ENCODE assay signal across 11 mouse cellular contexts in the genomic region with DNA sequence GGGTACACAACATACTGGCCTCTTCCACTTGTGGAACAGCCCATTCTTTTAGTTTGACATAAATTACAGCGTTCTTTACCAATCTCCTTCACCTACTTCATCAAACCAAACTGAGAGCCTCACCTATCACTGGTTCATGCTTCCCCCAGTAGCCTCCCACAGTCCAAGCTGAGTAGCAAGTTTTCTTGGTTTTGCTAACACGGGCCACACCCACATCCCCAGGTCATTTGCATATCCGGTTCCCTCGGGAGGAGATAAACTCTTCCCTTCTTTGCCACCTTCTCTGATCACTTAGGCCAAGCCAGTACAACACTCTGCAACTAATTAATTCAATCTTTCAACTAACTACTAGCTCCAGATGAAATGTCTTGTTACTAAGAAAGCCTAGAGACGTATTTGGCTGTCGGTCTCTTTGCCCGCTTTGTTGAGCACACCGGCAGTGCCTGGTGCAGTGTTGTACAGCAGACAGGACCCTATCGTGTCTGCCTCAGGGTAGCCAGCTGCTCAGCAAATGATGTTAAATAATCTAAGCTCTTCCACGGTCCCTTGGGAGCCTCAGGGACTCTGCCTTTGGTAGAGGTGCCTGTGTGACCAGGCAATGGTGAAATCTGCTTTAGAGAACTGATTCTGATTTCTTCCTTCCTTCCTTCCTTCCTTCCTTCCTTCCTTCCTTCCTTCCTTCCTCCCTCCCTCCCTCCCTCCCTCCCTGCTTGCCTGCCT. TPM values are rescaled to one million over a fixed set of nuclear protein-coding genes. Genes with fewer than 3 reads are reported as not detected.
DNase-seq lines count a peak whose midpoint lies in the region; ATAC-seq lines count a peak whose summit lies in the region.
"Had no signal": no experiment of that assay in that cellular context is flagged by ENCODE, and none has a peak within 500 bp of the region (broad histone marks: within the 10 kb centered on the region; RNA-seq: fewer than 3 reads in every experiment).

No protein-coding gene starts in this region.

- H3K4me3 ChIP-seq in hindbrain, embryonic 12.5 days = no peak overlapping the region
- no peak overlapping the region for H3K4me3 ChIP-seq in hindbrain, embryonic 16.5 days (ENCODE audit: low read length)
- no peak overlapping the region for H3K4me3 ChIP-seq in midbrain, embryonic 14.5 days (replicated peaks; ENCODE audit: low read depth, low read length)
- no peak overlapping the region for H3K4me3 ChIP-seq in midbrain, embryonic 11.5 days (ENCODE audit: low read depth, low read length)
- peak overlapping the region; percentile 35 for H3K4me3 ChIP-seq in embryonic facial prominence, embryonic 10.5 days
- H3K4me3 ChIP-seq in stomach, embryonic 16.5 days (replicated peaks; ENCODE audit: low read length) = peak overlapping the region; percentile 23
- H3K4me3 ChIP-seq: limb, embryonic 13.5 days had no signal

- 0 out of 2 replicates have a peak overlapping the region, but pooled peaks have one; percentile 8 for H3K4me2 ChIP-seq in hindbrain, embryonic 12.5 days (replicated peaks)
- no peak overlapping the region for H3K4me2 ChIP-seq in hindbrain, embryonic 16.5 days (ENCODE audit: low read length)
- H3K4me2 ChIP-seq in midbrain, embryonic 14.5 days (ENCODE audit: low read length) = no peak overlapping the region
- H3K4me2 ChIP-seq in midbrain, embryonic 11.5 days = no peak overlapping the region
- H3K4me2 ChIP-seq in stomach, embryonic 16.5 days (ENCODE audit: low read depth, low read length) = peak overlapping the region; percentile 27
- H3K4me2 ChIP-seq: limb, embryonic 13.5 days had no signal

- 26% methylated on average over 10 of the region's 10 CpGs for WGBS in hindbrain, embryonic 12.5 days
- WGBS in hindbrain, embryonic 16.5 days = 39% methylated on average over 10 of the region's 10 CpGs
- WGBS in midbrain, embryonic 14.5 days = 28% methylated on average over 10 of the region's 10 CpGs
- 38% methylated on average over 10 of the region's 10 CpGs for WGBS in midbrain, embryonic 11.5 days
- WGBS in embryonic facial prominence, embryonic 10.5 days = 32% methylated on average over 10 of the region's 10 CpGs
- WGBS in stomach, embryonic 16.5 days = 33% methylated on average over 10 of the region's 10 CpGs

- no peaks in the 10 kb centered on the region for H3K9me3 ChIP-seq in hindbrain, embryonic 12.5 days (replicated peaks)
- no peaks in the 10 kb centered on the region for H3K9me3 ChIP-seq in hindbrain, embryonic 16.5 days (ENCODE audit: control insufficient read depth, low read length)
- H3K9me3 ChIP-seq in midbrain, embryonic 14.5 days (ENCODE audit: control insufficient read depth, low read length) = no peaks in the 10 kb centered on the region
- no peaks in the 10 kb centered on the region for H3K9me3 ChIP-seq in midbrain, embryonic 11.5 days (ENCODE audit: control insufficient read depth, low read length)
- no peaks in the 10 kb centered on the region for H3K9me3 ChIP-seq in embryonic facial prominence, embryonic 10.5 days
- no peaks in the 10 kb centered on the region for H3K9me3 ChIP-seq in stomach, embryonic 16.5 days (replicated peaks; ENCODE audit: control insufficient read depth, low read length)
- H3K9me3 ChIP-seq: limb, embryonic 13.5 days had no signal

- peak; percentile 77 for DNase-seq in midbrain, embryonic 14.5 days
- DNase-seq in midbrain, embryonic 11.5 days (ENCODE audit: low spot score, missing footprints) = no peak
- no peak for DNase-seq in embryonic facial prominence, embryonic 10.5 days (ENCODE audit: low spot score)
- DNase-seq in left cerebral cortex, postnatal 14 days (ENCODE audit: low spot score in 2 of 2) = no peak
- DNase-seq: cerebellum, postnatal 25 days; thymus, postnatal 4 days had no signal

- H3K36me3 ChIP-seq in hindbrain, embryonic 12.5 days = peaks cover 9% of the 10 kb centered on the region
- H3K36me3 ChIP-seq in hindbrain, embryonic 16.5 days (ENCODE audit: control insufficient read depth, insufficient read depth, low read length) = no peaks in the 10 kb centered on the region
- peaks cover 27% of the 10 kb centered on the region for H3K36me3 ChIP-seq in midbrain, embryonic 14.5 days (ENCODE audit: control insufficient read depth, insufficient read depth, low read length)
- H3K36me3 ChIP-seq in midbrain, embryonic 11.5 days (ENCODE audit: control insufficient read depth, insufficient read depth, low read length) = no peaks in the 10 kb centered on the region
- H3K36me3 ChIP-seq in embryonic facial prominence, embryonic 10.5 days (replicated peaks) = no peaks in the 10 kb centered on the region
- no peaks in the 10 kb centered on the region for H3K36me3 ChIP-seq in stomach, embryonic 16.5 days (ENCODE audit: control insufficient read depth, insufficient read depth, low read length)
- H3K36me3 ChIP-seq: limb, embryonic 13.5 days had no signal

- ATAC-seq in hindbrain, embryonic 12.5 days (ENCODE audit: low FRiP score) = 0 out of 2 replicates have a peak, but pooled peaks have one; percentile 43
- no peak for ATAC-seq in hindbrain, embryonic 16.5 days
- no peak for ATAC-seq in midbrain, embryonic 14.5 days (ENCODE audit: low FRiP score, low TSS enrichment)
- ATAC-seq in midbrain, embryonic 11.5 days (ENCODE audit: low FRiP score) = no peak
- no peak for ATAC-seq in stomach, embryonic 16.5 days (ENCODE audit: insufficient read depth, low FRiP score)

- no peaks in the 10 kb centered on the region for H3K27me3 ChIP-seq in hindbrain, embryonic 12.5 days
- H3K27me3 ChIP-seq in hindbrain, embryonic 16.5 days (replicated peaks; ENCODE audit: control insufficient read depth, insufficient read depth, low read length) = no peaks in the 10 kb centered on the region
- no peaks in the 10 kb centered on the region for H3K27me3 ChIP-seq in midbrain, embryonic 14.5 days (ENCODE audit: control insufficient read depth, insufficient read depth, low read length)
- H3K27me3 ChIP-seq in midbrain, embryonic 11.5 days (ENCODE audit: control insufficient read depth, insufficient read depth, low read length) = no peaks in the 10 kb centered on the region
- H3K27me3 ChIP-seq in embryonic facial prominence, embryonic 10.5 days (replicated peaks; ENCODE audit: low read depth, poor library complexity, severe bottlenecking) = peaks cover 18% of the 10 kb centered on the region
- H3K27me3 ChIP-seq in stomach, embryonic 16.5 days (ENCODE audit: control insufficient read depth, insufficient read depth, low read length) = no peaks in the 10 kb centered on the region

- intact Hi-C loops in left cerebral cortex, postnatal 14 days (cut with DNase I) = no loop called here

- H3K9ac ChIP-seq in hindbrain, embryonic 12.5 days = no peak overlapping the region
- no peak overlapping the region for H3K9ac ChIP-seq in hindbrain, embryonic 16.5 days (ENCODE audit: low read depth, low read length)
- H3K9ac ChIP-seq in midbrain, embryonic 14.5 days (replicated peaks; ENCODE audit: low read length) = no peak overlapping the region
- H3K9ac ChIP-seq in midbrain, embryonic 11.5 days (ENCODE audit: low read length) = no peak overlapping the region
- H3K9ac ChIP-seq in stomach, embryonic 16.5 days (ENCODE audit: low read length) = 0 out of 2 replicates have a peak overlapping the region, but pooled peaks have one; percentile 21
- H3K9ac ChIP-seq: limb, embryonic 13.5 days had no signal

- no peak overlapping the region for H3K27ac ChIP-seq in hindbrain, embryonic 12.5 days
- H3K27ac ChIP-seq in hindbrain, embryonic 16.5 days (ENCODE audit: low read depth, low read length) = no peak overlapping the region
- no peak overlapping the region for H3K27ac ChIP-seq in midbrain, embryonic 14.5 days (replicated peaks; ENCODE audit: low read depth, low read length)
- H3K27ac ChIP-seq in midbrain, embryonic 11.5 days (ENCODE audit: low read depth, low read length) = no peak overlapping the region
- H3K27ac ChIP-seq in embryonic facial prominence, embryonic 10.5 days (replicated peaks) = no peak overlapping the region
- H3K27ac ChIP-seq in stomach, embryonic 16.5 days (ENCODE audit: low read length) = no peak overlapping the region
- H3K27ac ChIP-seq: limb, embryonic 13.5 days had no signal

- peaks cover 29% of the 10 kb centered on the region for H3K4me1 ChIP-seq in hindbrain, embryonic 12.5 days
- H3K4me1 ChIP-seq in hindbrain, embryonic 16.5 days (ENCODE audit: control insufficient read depth, insufficient read depth, low read depth, low read length) = peaks cover 12% of the 10 kb centered on the region
- H3K4me1 ChIP-seq in midbrain, embryonic 14.5 days (ENCODE audit: control insufficient read depth, insufficient read depth, low read length) = peaks cover 17% of the 10 kb centered on the region
- 0 out of 2 replicates have a peak, but pooled peaks cover 3% of the 10 kb centered on the region for H3K4me1 ChIP-seq in midbrain, embryonic 11.5 days (ENCODE audit: control insufficient read depth, insufficient read depth, low read length)
- H3K4me1 ChIP-seq in embryonic facial prominence, embryonic 10.5 days = peaks cover 17% of the 10 kb centered on the region
- H3K4me1 ChIP-seq in stomach, embryonic 16.5 days (ENCODE audit: control insufficient read depth, insufficient read depth, low read length) = no peaks in the 10 kb centered on the region; the same call in 1 of the 2 replicates

RNA-seq across cellular contexts. Expression of a gene that starts 34.3 kb away (rescaled TPM):
- 5.9 and 6.9 TPM in 2 replicates for polyA plus RNA-seq in hindbrain, embryonic 12.5 days (2016; fragmentation: Nextera tagmentation; extraction: Ambion mirVana)
- polyA plus RNA-seq in hindbrain, embryonic 16.5 days (2015; fragmentation: Nextera tagmentation; extraction: Ambion mirVana) = 8.9 and 9.4 TPM in 2 replicates
- polyA plus RNA-seq in midbrain, embryonic 14.5 days (2014; fragmentation: Nextera tagmentation; extraction: Ambion mirVana) = 1.9 and 3.7 TPM in 2 replicates
- 5.5 and 6.1 TPM in 2 replicates for polyA plus RNA-seq in midbrain, embryonic 11.5 days (2014; fragmentation: Nextera tagmentation; extraction: Ambion mirVana)
- polyA plus RNA-seq in embryonic facial prominence, embryonic 10.5 days (2016; fragmentation: Nextera tagmentation; extraction: Ambion mirVana) = 6.8 and 8.0 TPM in 2 replicates
- 35.8 and 38.5 TPM in 2 replicates for polyA plus RNA-seq in stomach, embryonic 16.5 days (2015; fragmentation: Nextera tagmentation; extraction: Ambion mirVana)
- 1 to 10 TPM; 6.1 to 7.2 TPM for total RNA-seq in left cerebral cortex, postnatal 14 days (2021)
- total RNA-seq: MEL had no signal

Comparison
In these comparisons a context has a peak if more than half of its experiments do, and no peak if none do; other contexts are left out.
1. H3K4me2 ChIP-seq: peak in hindbrain, embryonic 12.5 days (single experiment) and stomach, embryonic 16.5 days (single experiment); none in hindbrain, embryonic 16.5 days (single experiment), midbrain, embryonic 14.5 days (single experiment) and midbrain, embryonic 11.5 days (single experiment).
2. H3K4me3 ChIP-seq: peak in embryonic facial prominence, embryonic 10.5 days (single experiment) and stomach, embryonic 16.5 days (single experiment); none in hindbrain, embryonic 12.5 days (single experiment), hindbrain, embryonic 16.5 days (single experiment), midbrain, embryonic 14.5 days (single experiment) and midbrain, embryonic 11.5 days (single experiment).